Comparison of ENCODE assay signal across 8 mouse cellular contexts in genomic region chr13:29835170-29835569, GRCm38 (mm10). TPM values are rescaled to one million over a fixed set of nuclear protein-coding genes. Genes with fewer than 3 reads are reported as not detected.
DNase-seq lines count a peak whose midpoint lies in the region; ATAC-seq and TF ChIP-seq lines count a peak whose summit lies in the region.

No protein-coding gene starts in this region.

- H3K4me1 ChIP-seq in spleen, adult 2 months (ENCODE audit: control insufficient read depth, insufficient read depth, insufficient read length), result no peaks in the 10 kb centered on the region

- peak; percentile 23; the same call in 1 of the 2 replicates for TF ChIP-seq CTCF in spleen, adult 2 months (IDR thresholded peaks at IDR 0.05; ENCODE audit: extremely low read depth, insufficient read depth, insufficient read length, insufficient replicate concordance)

- intact Hi-C loops in gastrocnemius, postnatal 36 days (cut with DNase I), result loop anchor here (2.0 kb wide), 1 partner anchor 876 kb away; no protein-coding TSS in a partner anchor

- no peak for TF ChIP-seq POLR2A in spleen, adult 2 months (IDR thresholded peaks at IDR 0.05; ENCODE audit: low read depth, low read length)

- H3K27me3 ChIP-seq in spleen, adult 2 months (ENCODE audit: control insufficient read depth, insufficient read depth, low read length), result no peaks in the 10 kb centered on the region

- 22% methylated on average over 4 of the region's 4 CpGs for WGBS in spleen, adult 2 months

- DNase-seq in gastrocnemius, postnatal 10 days, result peak; percentile 13
- DNase-seq in gastrocnemius, postnatal 36 days, result no peak
- DNase-seq in spleen, adult 2 months (ENCODE audit: low read depth in 1 of 2, low spot score in 2 of 2), result peak in 1 of 2 experiments; percentile 19
- DNase-seq in spleen, adult 18-20 months, result no peak
- peak; percentile 52 to 55 for DNase-seq in cerebellum, adult 18-20 months
- DNase-seq in kidney, adult 8-10 months, result peak; percentile 27 to 59

- H3K36me3 ChIP-seq in spleen, adult 2 months (ENCODE audit: control insufficient read depth, insufficient read depth, low read length), result no peaks in the 10 kb centered on the region; the same call in 1 of the 2 replicates

- H3K27ac ChIP-seq in spleen, adult 2 months (ENCODE audit: insufficient read depth, low read length), result no peak overlapping the region

- ATAC-seq in megakaryocyte-erythroid progenitor cell, adult 5-6 weeks (replicated peaks; ENCODE audit: low FRiP score, low TSS enrichment, poor library complexity, severe bottlenecking), result 0 out of 2 replicates have a peak, but pooled peaks have one; percentile 63
- ATAC-seq in erythroblast, adult 5-6 weeks (replicated peaks; ENCODE audit: low FRiP score, poor library complexity, severe bottlenecking), result no peak

- H3K4me3 ChIP-seq in spleen, adult 2 months (ENCODE audit: extremely low read depth, insufficient read depth, insufficient read length), result no peak overlapping the region

RNA-seq across cellular contexts. Expression of gene Cdkal1, which starts 20.3 kb away (rescaled TPM):
- total RNA-seq in gastrocnemius, postnatal 10 days (2021), result 10 to 100 TPM; 28.5 to 29.4 TPM
- 10 to 100 TPM; 29.1 to 31.3 TPM for total RNA-seq in gastrocnemius, postnatal 36 days (2021)
- polyA plus RNA-seq in spleen, adult 2 months (2012; rRNA removed), result 0.82 and 1.2 TPM in 2 replicates
- total RNA-seq in megakaryocyte-erythroid progenitor cell, adult 5-6 weeks (2014; fragmentation: Nextera tagmentation), result 21.4 and 28.9 TPM in 2 replicates
- 18.8 and 56.2 TPM in 2 replicates for total RNA-seq in megakaryocyte-erythroid progenitor cell, adult 5-6 weeks (2017)
- 6.9 and 7.5 TPM in 2 replicates for total RNA-seq in erythroblast, adult 5-6 weeks (2015; ENCODE audit: low replicate concordance)
- total RNA-seq in erythroblast, adult 5-6 weeks (2017; ENCODE audit: low replicate concordance), result 5.4 and 10.6 TPM in 2 replicates

Comparison
In these comparisons a context has a peak if more than half of its experiments do, and no peak if none do; other contexts are left out.
1. DNase-seq: peak in gastrocnemius, postnatal 10 days (single experiment), cerebellum, adult 18-20 months (2 of 2) and kidney, adult 8-10 months (2 of 2); none in gastrocnemius, postnatal 36 days (0 of 2) and spleen, adult 18-20 months (0 of 2).